Mouse (Mus musculus): ENCODE data around the gene Actr10. TPM values are rescaled to one million over a fixed set of nuclear protein-coding genes. Genes with fewer than 3 reads are reported as not detected.

Gene Actr10
- polyA plus RNA-seq, 1 experiment from 2014 or later, result 261 TPM

- no peak overlapping the region for H3K4me2 ChIP-seq (ENCODE audit: low read depth, low read length, severe bottlenecking)
- no peaks in the 10 kb centered on the region for H3K27me3 ChIP-seq (ENCODE audit: control insufficient read depth, insufficient read depth, low read length)
- WGBS, result 82% methylated on average over 9 of the region's 9 CpGs
- no peak overlapping the region for H3K4me3 ChIP-seq (ENCODE audit: low read depth, low read length)
- no peak overlapping the region for H3K9ac ChIP-seq (ENCODE audit: low read length)
- H3K36me3 ChIP-seq (ENCODE audit: control insufficient read depth, insufficient read depth, low read length), result no peaks in the 10 kb centered on the region
- H3K9me3 ChIP-seq (ENCODE audit: control insufficient read depth, low read length), result no peaks in the 10 kb centered on the region
- no peak overlapping the region for H3K27ac ChIP-seq (ENCODE audit: low read depth, low read length)
- ATAC-seq (replicated peaks; ENCODE audit: low FRiP score) (no peak), DNase-seq (ENCODE audit: low spot score) (no peak)
- no peaks in the 10 kb centered on the region for H3K4me1 ChIP-seq (replicated peaks; ENCODE audit: control insufficient read depth, insufficient read depth, low read length)
Measured at GRCm38 (mm10) chr12:70906867-70907266, 30.8 kb upstream of the Actr10 start.

GRCm38 (mm10) chr12:70907651-70908050, 30.0 kb upstream of the Actr10 start:
- Histone ChIP-seq H3K27ac (ENCODE audit: low read depth, low read length) (no peak overlapping the region), H3K9me3 (ENCODE audit: control insufficient read depth, low read length) (no peaks in the 10 kb centered on the region), H3K4me3 (ENCODE audit: low read depth, low read length) (no peak overlapping the region), H3K9ac (ENCODE audit: low read length) (no peak overlapping the region), H3K27me3 (ENCODE audit: control insufficient read depth, insufficient read depth, low read length) (no peaks in the 10 kb centered on the region), H3K4me1 (replicated peaks; ENCODE audit: control insufficient read depth, insufficient read depth, low read length) (no peaks in the 10 kb centered on the region), H3K36me3 (ENCODE audit: control insufficient read depth, insufficient read depth, low read length) (no peaks in the 10 kb centered on the region), H3K4me2 (ENCODE audit: low read depth, low read length, severe bottlenecking) (no peak overlapping the region)
- 86% methylated on average over 11 of the region's 11 CpGs for WGBS
- ATAC-seq (replicated peaks; ENCODE audit: low FRiP score) (no peak), DNase-seq (ENCODE audit: low spot score) (no peak)

- H3K4me3 ChIP-seq (ENCODE audit: low read depth, low read length), result no peak overlapping the region
- no peaks in the 10 kb centered on the region for H3K36me3 ChIP-seq (ENCODE audit: control insufficient read depth, insufficient read depth, low read length)
- no peaks in the 10 kb centered on the region for H3K27me3 ChIP-seq (ENCODE audit: control insufficient read depth, insufficient read depth, low read length)
- H3K9me3 ChIP-seq (ENCODE audit: control insufficient read depth, low read length), result no peaks in the 10 kb centered on the region
- no peak overlapping the region for H3K9ac ChIP-seq (ENCODE audit: low read length)
- WGBS, result 83% methylated on average over 4 of the region's 4 CpGs
- no peaks in the 10 kb centered on the region for H3K4me1 ChIP-seq (replicated peaks; ENCODE audit: control insufficient read depth, insufficient read depth, low read length)
- ATAC-seq (replicated peaks; ENCODE audit: low FRiP score) (no peak), DNase-seq (ENCODE audit: low spot score) (no peak)
- no peak overlapping the region for H3K27ac ChIP-seq (ENCODE audit: low read depth, low read length)
- H3K4me2 ChIP-seq (ENCODE audit: low read depth, low read length, severe bottlenecking), result no peak overlapping the region
Measured at GRCm38 (mm10) chr12:70908076-70908475, 29.6 kb upstream of the Actr10 start.

- H3K4me3 ChIP-seq (ENCODE audit: low read depth, low read length), result no peak overlapping the region
- H3K9me3 ChIP-seq (ENCODE audit: control insufficient read depth, low read length), result no peaks in the 10 kb centered on the region
- 8% methylated on average over 9 of the region's 9 CpGs for WGBS
- ATAC-seq (replicated peaks; ENCODE audit: low FRiP score), result peak; percentile 64
- no peaks in the 10 kb centered on the region for H3K27me3 ChIP-seq (ENCODE audit: control insufficient read depth, insufficient read depth, low read length)
- H3K27ac ChIP-seq (ENCODE audit: low read depth, low read length), result no peak overlapping the region
- H3K4me1 ChIP-seq (replicated peaks; ENCODE audit: control insufficient read depth, insufficient read depth, low read length), result no peaks in the 10 kb centered on the region
- peak; percentile 87 for DNase-seq (ENCODE audit: low spot score)
- no peaks in the 10 kb centered on the region for H3K36me3 ChIP-seq (ENCODE audit: control insufficient read depth, insufficient read depth, low read length)
- no peak overlapping the region for H3K4me2 ChIP-seq (ENCODE audit: low read depth, low read length, severe bottlenecking)
- H3K9ac ChIP-seq (ENCODE audit: low read length), result no peak overlapping the region
Measured at GRCm38 (mm10) chr12:70910241-70910720, 27.4 kb upstream of the Actr10 start.

GRCm38 (mm10) chr12:70911029-70911428, 26.6 kb upstream of the Actr10 start:
- no peak overlapping the region for H3K4me2 ChIP-seq (ENCODE audit: low read depth, low read length, severe bottlenecking)
- DNase-seq (ENCODE audit: low spot score) (peak; percentile 87), ATAC-seq (replicated peaks; ENCODE audit: low FRiP score) (peak; percentile 57; the same call in 1 of the 2 replicates)
- no peak overlapping the region for H3K4me3 ChIP-seq (ENCODE audit: low read depth, low read length)
- H3K27ac ChIP-seq (ENCODE audit: low read depth, low read length), result no peak overlapping the region
- H3K9ac ChIP-seq (ENCODE audit: low read length), result no peak overlapping the region
- WGBS, result 11% methylated on average over 5 of the region's 5 CpGs
- H3K9me3 ChIP-seq (ENCODE audit: control insufficient read depth, low read length), result no peaks in the 10 kb centered on the region
- H3K36me3 ChIP-seq (ENCODE audit: control insufficient read depth, insufficient read depth, low read length), result no peaks in the 10 kb centered on the region
- H3K27me3 ChIP-seq (ENCODE audit: control insufficient read depth, insufficient read depth, low read length), result no peaks in the 10 kb centered on the region
- no peaks in the 10 kb centered on the region for H3K4me1 ChIP-seq (replicated peaks; ENCODE audit: control insufficient read depth, insufficient read depth, low read length)

- Histone ChIP-seq H3K9ac (ENCODE audit: low read length) (no peak overlapping the region), H3K9me3 (ENCODE audit: control insufficient read depth, low read length) (no peaks in the 10 kb centered on the region), H3K4me3 (ENCODE audit: low read depth, low read length) (no peak overlapping the region), H3K27ac (ENCODE audit: low read depth, low read length) (no peak overlapping the region), H3K27me3 (ENCODE audit: control insufficient read depth, insufficient read depth, low read length) (no peaks in the 10 kb centered on the region), H3K4me1 (replicated peaks; ENCODE audit: control insufficient read depth, insufficient read depth, low read length) (no peaks in the 10 kb centered on the region), H3K4me2 (ENCODE audit: low read depth, low read length, severe bottlenecking) (no peak overlapping the region), H3K36me3 (ENCODE audit: control insufficient read depth, insufficient read depth, low read length) (no peaks in the 10 kb centered on the region)
- 74% methylated on average over 17 of the region's 17 CpGs for WGBS
- ATAC-seq (replicated peaks; ENCODE audit: low FRiP score) (no peak), DNase-seq (ENCODE audit: low spot score) (no peak)
Measured at GRCm38 (mm10) chr12:70911676-70912379, 25.8 kb upstream of the Actr10 start.

- Histone ChIP-seq H3K27me3 (ENCODE audit: control insufficient read depth, insufficient read depth, low read length) (no peaks in the 10 kb centered on the region), H3K36me3 (ENCODE audit: control insufficient read depth, insufficient read depth, low read length) (no peaks in the 10 kb centered on the region), H3K27ac (ENCODE audit: low read depth, low read length) (no peak overlapping the region), H3K9me3 (ENCODE audit: control insufficient read depth, low read length) (no peaks in the 10 kb centered on the region), H3K4me2 (ENCODE audit: low read depth, low read length, severe bottlenecking) (no peak overlapping the region), H3K4me3 (ENCODE audit: low read depth, low read length) (no peak overlapping the region), H3K9ac (ENCODE audit: low read length) (no peak overlapping the region), H3K4me1 (replicated peaks; ENCODE audit: control insufficient read depth, insufficient read depth, low read length) (no peaks in the 10 kb centered on the region)
- DNase-seq (ENCODE audit: low spot score) (peak; percentile 66), ATAC-seq (replicated peaks; ENCODE audit: low FRiP score) (no peak)
- WGBS, result 40% methylated on average over 3 of the region's 3 CpGs
Measured at GRCm38 (mm10) chr12:70913429-70913828, 24.2 kb upstream of the Actr10 start.

- no peak overlapping the region for H3K27ac ChIP-seq (ENCODE audit: low read depth, low read length)
- H3K4me2 ChIP-seq (ENCODE audit: low read depth, low read length, severe bottlenecking), result no peak overlapping the region
- H3K9me3 ChIP-seq (ENCODE audit: control insufficient read depth, low read length), result no peaks in the 10 kb centered on the region
- H3K27me3 ChIP-seq (ENCODE audit: control insufficient read depth, insufficient read depth, low read length), result no peaks in the 10 kb centered on the region
- WGBS, result 58% methylated on average over 11 of the region's 11 CpGs
- no peak for ATAC-seq (replicated peaks; ENCODE audit: low FRiP score)
- H3K4me1 ChIP-seq (replicated peaks; ENCODE audit: control insufficient read depth, insufficient read depth, low read length), result no peaks in the 10 kb centered on the region
- peak; percentile 51 for DNase-seq (ENCODE audit: low spot score)
- no peak overlapping the region for H3K9ac ChIP-seq (ENCODE audit: low read length)
- no peak overlapping the region for H3K4me3 ChIP-seq (ENCODE audit: low read depth, low read length)
- no peaks in the 10 kb centered on the region for H3K36me3 ChIP-seq (ENCODE audit: control insufficient read depth, insufficient read depth, low read length)
Measured at GRCm38 (mm10) chr12:70914387-70914786, 23.3 kb upstream of the Actr10 start.

GRCm38 (mm10) chr12:70929781-70930180, 7.9 kb upstream of the Actr10 start:
- DNase-seq (ENCODE audit: low spot score), result no peak
- 84% methylated on average over 4 of the region's 4 CpGs for WGBS
- H3K4me1 ChIP-seq (replicated peaks; ENCODE audit: control insufficient read depth, insufficient read depth, low read length), result no peaks in the 10 kb centered on the region
- ATAC-seq (replicated peaks; ENCODE audit: low FRiP score), result no peak
- no peak overlapping the region for H3K4me2 ChIP-seq (ENCODE audit: low read depth, low read length, severe bottlenecking)
- no peak overlapping the region for H3K9ac ChIP-seq (ENCODE audit: low read length)
- no peaks in the 10 kb centered on the region for H3K27me3 ChIP-seq (ENCODE audit: control insufficient read depth, insufficient read depth, low read length)
- H3K4me3 ChIP-seq (ENCODE audit: low read depth, low read length), result no peak overlapping the region
- no peaks in the 10 kb centered on the region for H3K9me3 ChIP-seq (ENCODE audit: control insufficient read depth, low read length)
- no peak overlapping the region for H3K27ac ChIP-seq (ENCODE audit: low read depth, low read length)
- H3K36me3 ChIP-seq (ENCODE audit: control insufficient read depth, insufficient read depth, low read length), result no peaks in the 10 kb centered on the region

Data from forebrain, embryonic 11.5 days (tissue).